Mouse (Mus musculus) limb, embryonic 14.5 days (tissue): Measurements from ENCODE around the gene Vps50. TPM values are rescaled to one million over a fixed set of nuclear protein-coding genes. Genes with fewer than 3 reads are reported as not detected.
"Not testable (repeated sequence)": the region's sequence is repeated elsewhere in the genome, so short reads cannot be mapped to it uniquely, and the experiment has no call there.

Source experiments
- ATAC-seq: fragments of 200-750 bp; cut with Nextera tagmentation; 2 replicates; pipeline ENCODE4 v1.8.0; 2017; ENCODE audit warnings: low read depth, moderate number of reproducible peaks, moderate TSS enrichment; ENCODE audit not compliant: low FRiP score
- DNase-seq: peaks from one replicate; pipeline ENCODE4 v3.0.0-alpha.2; 2015; ENCODE audit warnings: low spot score
- H3K27ac ChIP-seq: fragments of 300-500 bp; sonication (generic); replicated peaks from 2 replicates; pipeline ENCODE4 v1.5.1; 2014; ENCODE audit warnings: low read depth, mild to moderate bottlenecking, low read length, moderate library complexity, mixed read lengths
- H3K27me3 ChIP-seq: fragments of 300-500 bp; sonication (generic); 2 replicates; pipeline ENCODE4 v1.6.1; 2014; ENCODE audit warnings: low read length, mixed read lengths; ENCODE audit not compliant: control insufficient read depth, insufficient read depth
- H3K36me3 ChIP-seq: fragments of 300-500 bp; sonication (generic); 2 replicates; pipeline ENCODE4 v1.6.1; 2014; ENCODE audit warnings: mild to moderate bottlenecking, low read length, moderate library complexity, mixed read lengths; ENCODE audit not compliant: control insufficient read depth, insufficient read depth
- H3K4me1 ChIP-seq: fragments of 300-500 bp; sonication (generic); 2 replicates; pipeline ENCODE4 v1.6.1; 2014; ENCODE audit warnings: antibody characterized with exemption, low read length, mixed read lengths; ENCODE audit not compliant: control insufficient read depth, insufficient read depth
- H3K4me2 ChIP-seq: fragments of 300-500 bp; sonication (generic); replicated peaks from 2 replicates; pipeline ENCODE4 v1.6.1; 2014; ENCODE audit warnings: low read depth, mild to moderate bottlenecking, low read length, moderate library complexity; ENCODE audit not compliant: severe bottlenecking
- H3K4me3 ChIP-seq: fragments of 300-500 bp; sonication (generic); replicated peaks from 2 replicates; pipeline ENCODE4 v1.5.1; 2014; ENCODE audit warnings: low read length
- H3K9ac ChIP-seq: fragments of 300-500 bp; sonication (generic); 2 replicates; pipeline ENCODE4 v1.6.1; 2014; ENCODE audit warnings: mild to moderate bottlenecking, low read depth, low read length, moderate library complexity; ENCODE audit not compliant: severe bottlenecking
- H3K9me3 ChIP-seq: fragments of 300-500 bp; sonication (generic); 2 replicates; pipeline ENCODE4 v1.6.1; 2016; ENCODE audit warnings: low read length; ENCODE audit not compliant: control insufficient read depth
- POLR2A ChIP-seq: fragments of 200-500 bp; IDR thresholded peaks from 2 replicates; pipeline ENCODE4 v1.8.0; 2012; ENCODE audit warnings: inconsistent platforms, mild to moderate bottlenecking, moderate library complexity, borderline replicate concordance; ENCODE audit not compliant: insufficient read depth, insufficient read length; ENCODE audit errors: extremely low read depth
- WGBS: fragments of 180-500 bp; shearing (Covaris S2); extraction: QIAGEN DNeasy Blood & Tissue Kit; methylation state at CpG from one replicate; pipeline ENCODE4 v1.1.7; 2014; 5-methylcytosine and 5-hydroxymethylcytosine counted together
- polyA plus RNA-seq, 2 experiments: library from polyadenylated mRNA; depleted of rRNA in 1 of 2; stranded (reverse) in 1 of 2; unstranded in 1 of 2; fragments of >200 nt; fragmentation: Nextera tagmentation in 1 of 2; extraction: Ambion mirVana in 1 of 2; gene quantifications; 2 replicates each; pipeline versions ENCODE4 v1.2.1 to v1.2.3; 2012 to 2014

Vps50 gene
- polyA plus RNA-seq, 2 experiments, result 15.5 to 27.9 TPM

DNA sequence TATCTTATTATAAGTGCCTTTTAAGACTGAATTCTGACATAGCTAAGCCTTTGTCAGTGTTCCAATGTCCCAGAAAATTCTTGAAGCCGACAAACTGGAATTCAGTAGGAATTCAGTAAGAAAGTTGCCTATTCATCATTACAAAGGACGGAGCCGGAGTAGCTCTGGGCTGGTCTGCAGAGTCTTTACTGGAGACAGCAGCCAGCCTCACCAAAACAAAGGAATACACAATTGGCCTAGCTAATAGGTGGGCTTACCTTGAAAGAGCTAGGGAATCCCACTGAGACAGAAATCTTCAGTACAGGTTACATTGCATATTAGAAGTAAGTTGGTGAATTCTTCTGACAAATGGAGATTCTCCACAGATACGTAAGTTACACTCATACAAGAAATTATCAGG lies 59.0 kb downstream of the Vps50 start:
- H3K27me3 ChIP-seq, result no peaks in the 10 kb centered on the region
- H3K9me3 ChIP-seq, result no peaks in the 10 kb centered on the region
- no peak overlapping the region for H3K4me2 ChIP-seq
- WGBS, result 96% methylated on average over 4 of the region's 4 CpGs
- DNase-seq, result no peak
- H3K4me3 ChIP-seq, result no peak overlapping the region
- no peak overlapping the region for H3K9ac ChIP-seq
- peaks cover 6% of the 10 kb centered on the region; the same call in 1 of the 2 replicates for H3K36me3 ChIP-seq
- no peaks in the 10 kb centered on the region for H3K4me1 ChIP-seq
- no peak for ATAC-seq
- no peak overlapping the region for H3K27ac ChIP-seq
- TF ChIP-seq POLR2A, result no peak

DNA sequence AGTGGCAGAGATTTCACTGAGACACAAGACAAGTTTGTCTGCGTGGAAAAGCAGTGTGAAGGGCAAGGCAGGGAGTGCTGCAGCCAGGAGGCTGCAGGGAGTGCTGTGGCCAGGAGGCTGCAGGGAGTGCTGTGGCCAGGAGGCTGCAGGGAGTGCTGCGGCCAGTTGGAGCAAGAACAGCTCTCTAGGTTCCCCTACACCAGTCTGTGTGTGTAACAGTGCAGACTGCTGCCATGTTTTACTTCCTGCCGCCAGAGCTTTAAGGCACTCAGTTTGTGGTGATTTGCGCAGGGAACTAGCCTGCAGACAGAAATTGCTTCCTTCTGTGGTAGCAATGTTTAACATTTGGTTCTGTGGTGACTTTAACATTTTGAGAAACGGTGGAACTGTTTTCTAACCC lies 61.8 kb downstream of the Vps50 start:
- Histone ChIP-seq H3K9me3 (no peaks in the 10 kb centered on the region), H3K4me3 (no peak overlapping the region), H3K27ac (no peak overlapping the region), H3K27me3 (no peaks in the 10 kb centered on the region), H3K9ac (no peak overlapping the region), H3K4me1 (no peaks in the 10 kb centered on the region), H3K4me2 (no peak overlapping the region), H3K36me3 (peaks cover 6% of the 10 kb centered on the region; the same call in 1 of the 2 replicates)
- DNase-seq (no peak), ATAC-seq (no peak)
- WGBS, result 55% methylated on average over 5 of the region's 5 CpGs
- no peak for TF ChIP-seq POLR2A

GRCm38 (mm10) chr6:3562301-3562700 lies 64.1 kb downstream of the Vps50 start:
- no peak for ATAC-seq
- Histone ChIP-seq H3K4me2 (no peak overlapping the region), H3K27me3 (no peaks in the 10 kb centered on the region), H3K36me3 (peaks cover 5% of the 10 kb centered on the region; the same call in 1 of the 2 replicates), H3K4me3 (no peak overlapping the region), H3K9me3 (no peaks in the 10 kb centered on the region), H3K9ac (no peak overlapping the region), H3K27ac (no peak overlapping the region), H3K4me1 (no peaks in the 10 kb centered on the region)
- TF ChIP-seq POLR2A, result no peak
- no peak for DNase-seq

GRCm38 (mm10) chr6:3564118-3564517 lies 65.9 kb downstream of the Vps50 start:
- ATAC-seq, H3K4me2 ChIP-seq, DNase-seq, H3K9me3 ChIP-seq, H3K27ac ChIP-seq, H3K27me3 ChIP-seq, H3K4me1 ChIP-seq, H3K9ac ChIP-seq, H3K4me3 ChIP-seq, H3K36me3 ChIP-seq: not testable (repeated sequence)

GRCm38 (mm10) chr6:3565005-3565404 lies 66.8 kb downstream of the Vps50 start:
- no peak overlapping the region for H3K4me3 ChIP-seq
- WGBS, result 97% methylated on average over 4 of the region's 4 CpGs
- no peaks in the 10 kb centered on the region for H3K27me3 ChIP-seq
- no peak for TF ChIP-seq POLR2A
- DNase-seq (no peak), ATAC-seq (no peak)
- peaks cover 5% of the 10 kb centered on the region; the same call in 1 of the 2 replicates for H3K36me3 ChIP-seq
- H3K9me3 ChIP-seq, result no peaks in the 10 kb centered on the region
- no peak overlapping the region for H3K27ac ChIP-seq
- no peak overlapping the region for H3K4me2 ChIP-seq
- no peaks in the 10 kb centered on the region for H3K4me1 ChIP-seq
- H3K9ac ChIP-seq, result no peak overlapping the region

- H3K27ac ChIP-seq, result no peak overlapping the region
- H3K9me3 ChIP-seq, result no peaks in the 10 kb centered on the region
- H3K36me3 ChIP-seq, result peaks cover 5% of the 10 kb centered on the region; the same call in 1 of the 2 replicates
- H3K27me3 ChIP-seq, result no peaks in the 10 kb centered on the region
- 96% methylated on average over 1 of the region's 1 CpGs for WGBS
- H3K9ac ChIP-seq, result no peak overlapping the region
- no peak for ATAC-seq
- no peak for DNase-seq
- no peaks in the 10 kb centered on the region for H3K4me1 ChIP-seq
- no peak for TF ChIP-seq POLR2A
- H3K4me3 ChIP-seq, result no peak overlapping the region
- H3K4me2 ChIP-seq, result no peak overlapping the region
These were observed 67.5 kb downstream of the Vps50 start for GRCm38 (mm10) chr6:3565667-3566066.
